Mouse (Mus musculus) kidney, postnatal 0 days (tissue): ENCODE results near the gene Glmp. TPM values are rescaled to one million over a fixed set of nuclear protein-coding genes. Genes with fewer than 3 reads are reported as not detected.

Source experiments
- ATAC-seq: fragments of 200-750 bp; cut with Nextera tagmentation; replicated peaks from 2 replicates; pipeline ENCODE4 v1.8.0; 2017; ENCODE audit warnings: low read depth, moderate number of reproducible peaks, moderate TSS enrichment, moderate library complexity; ENCODE audit not compliant: low FRiP score
- DNase-seq: peaks from one replicate; pipeline ENCODE4 v3.0.0-alpha.2; 2016; ENCODE audit warnings: low spot score
- H3K27ac ChIP-seq: fragments of 300-500 bp; sonication (generic); 2 replicates; pipeline ENCODE4 v1.5.1; 2014; ENCODE audit warnings: mild to moderate bottlenecking
- H3K27me3 ChIP-seq: fragments of 300-500 bp; sonication (generic); 2 replicates; pipeline ENCODE4 v1.6.1; 2014; ENCODE audit warnings: low read length, mixed read lengths; ENCODE audit not compliant: insufficient read depth
- H3K36me3 ChIP-seq: fragments of 300-500 bp; sonication (generic); 2 replicates; pipeline ENCODE4 v1.6.1; 2014; ENCODE audit warnings: low read length, mixed read lengths; ENCODE audit not compliant: insufficient read depth
- H3K4me1 ChIP-seq: fragments of 300-500 bp; sonication (generic); replicated peaks from 2 replicates; pipeline ENCODE4 v1.6.1; 2014; ENCODE audit warnings: antibody characterized with exemption, low read length, mixed read lengths; ENCODE audit not compliant: insufficient read depth
- H3K4me2 ChIP-seq: fragments of 300-500 bp; sonication (generic); 2 replicates; pipeline ENCODE4 v1.6.1; 2014; ENCODE audit warnings: mild to moderate bottlenecking, low read length, moderate library complexity, mixed read lengths
- H3K4me3 ChIP-seq: fragments of 300-500 bp; sonication (generic); replicated peaks from 2 replicates; pipeline ENCODE4 v1.5.1; 2014; ENCODE audit warnings: low read depth, low read length
- H3K9ac ChIP-seq: fragments of 300-500 bp; sonication (generic); 2 replicates; pipeline ENCODE4 v1.6.1; 2014; ENCODE audit warnings: low read depth, low read length
- H3K9me3 ChIP-seq: fragments of 300-500 bp; sonication (generic); replicated peaks from 2 replicates; pipeline ENCODE4 v1.6.1; 2016; ENCODE audit warnings: low read length, inconsistent platforms, mixed read lengths
- CTCF ChIP-seq: IDR thresholded peaks from 2 replicates; pipeline ENCODE4 v1.5.1; 2016; ENCODE audit warnings: antibody characterized with exemption, low read depth, mild to moderate bottlenecking, moderate library complexity
- WGBS: fragments of 180-500 bp; shearing (Covaris S2); extraction: QIAGEN DNeasy Blood & Tissue Kit; methylation state at CpG from one replicate; pipeline ENCODE4 v1.1.7; 2014; 5-methylcytosine and 5-hydroxymethylcytosine counted together
- polyA plus RNA-seq: library from polyadenylated mRNA; unstranded; fragments of >200 nt; fragmentation: Nextera tagmentation; extraction: Ambion mirVana; gene quantifications from 2 replicates; pipeline ENCODE4 v1.2.1, GENCODE M21; 2015

The Glmp gene
- polyA plus RNA-seq, 1 experiment from 2014 or later, result 306 TPM

DNA sequence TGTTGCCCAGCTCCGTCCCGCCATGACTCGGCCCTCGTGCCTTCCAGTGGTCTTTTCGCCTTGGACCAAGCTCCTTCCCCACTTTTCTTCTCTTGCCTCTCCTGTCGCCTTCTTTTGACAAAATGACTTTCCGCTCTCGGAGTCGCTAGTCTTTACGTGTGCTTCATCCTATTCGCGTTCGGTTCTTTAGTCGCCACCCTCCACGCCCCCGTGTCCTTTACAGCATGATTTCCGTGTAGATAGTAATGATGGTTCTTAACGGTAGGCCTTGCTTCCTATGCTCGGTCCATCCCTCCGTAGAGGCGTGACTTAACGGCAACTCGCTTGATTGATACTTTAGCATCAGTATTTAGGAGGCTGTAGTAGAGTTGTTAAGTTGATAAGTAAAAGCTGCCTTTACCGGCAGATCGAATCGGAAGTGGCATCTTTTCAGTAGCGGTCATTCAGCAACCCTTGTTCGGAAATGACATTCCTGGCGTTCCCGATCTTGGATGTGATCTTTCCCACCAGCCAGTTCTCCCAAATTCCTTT, 27.4 kb upstream of the Glmp start:
- Histone ChIP-seq H3K27me3 (no peaks in the 10 kb centered on the region), H3K9ac (peak overlapping the region; percentile 74), H3K4me1 (peaks cover 6% of the 10 kb centered on the region), H3K4me2 (peak overlapping the region; percentile 51), H3K4me3 (peak overlapping the region; percentile 56), H3K27ac (peak overlapping the region; percentile 77), H3K9me3 (no peaks in the 10 kb centered on the region), H3K36me3 (peaks cover 18% of the 10 kb centered on the region)
- ATAC-seq (no peak), DNase-seq (peak; percentile 55)
- no peak for TF ChIP-seq CTCF
- under 1% methylated on average over 30 of the region's 30 CpGs for WGBS

DNA sequence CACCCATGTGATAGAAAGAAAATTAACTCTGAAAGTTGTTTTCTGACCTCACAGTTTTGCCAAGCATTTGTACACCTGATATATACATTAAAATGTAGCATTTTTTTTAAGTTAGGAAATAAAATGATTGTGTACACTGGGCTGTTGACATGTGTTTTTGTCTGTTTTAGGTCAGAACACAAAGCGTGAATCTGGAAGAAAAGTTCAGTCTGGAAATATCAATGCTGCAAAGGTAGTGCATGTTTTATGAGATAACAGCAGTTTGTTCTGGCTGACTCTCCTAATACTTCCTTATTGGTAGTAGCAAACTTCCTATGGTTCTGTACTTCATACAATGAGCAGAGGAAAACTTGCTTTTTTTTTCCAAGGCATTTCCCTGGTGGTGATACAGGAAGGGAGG, 25.7 kb upstream of the Glmp start:
- no peaks in the 10 kb centered on the region for H3K27me3 ChIP-seq
- H3K4me2 ChIP-seq, result no peak overlapping the region
- ATAC-seq, result no peak
- no peaks in the 10 kb centered on the region for H3K9me3 ChIP-seq
- DNase-seq, result no peak
- no peak overlapping the region for H3K9ac ChIP-seq
- no peak for TF ChIP-seq CTCF
- no peak overlapping the region for H3K27ac ChIP-seq
- H3K4me1 ChIP-seq, result peaks cover 6% of the 10 kb centered on the region
- no peak overlapping the region for H3K4me3 ChIP-seq
- 70% methylated on average over 1 of the region's 1 CpGs for WGBS
- H3K36me3 ChIP-seq, result peaks cover 32% of the 10 kb centered on the region

DNA sequence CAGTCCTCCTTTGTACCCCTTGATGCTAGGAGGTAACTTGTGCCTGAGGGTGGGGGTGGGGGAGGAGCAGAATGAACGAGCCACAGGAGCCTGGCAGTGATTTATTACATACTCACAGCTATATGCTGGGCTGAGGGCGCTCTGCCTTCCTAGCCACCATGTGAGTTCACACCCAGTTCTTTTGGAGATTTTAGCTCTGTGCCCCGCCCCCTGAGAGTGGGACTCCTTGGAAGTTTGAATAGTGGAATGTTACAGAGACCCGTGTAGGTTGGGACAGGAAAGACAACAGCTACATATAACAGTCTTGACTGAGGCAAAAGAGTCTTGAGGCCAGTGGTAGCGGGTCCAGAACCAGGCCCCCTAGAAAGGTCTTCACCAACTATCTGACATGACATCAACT, 4.1 kb downstream of the Glmp start:
- no peak for TF ChIP-seq CTCF
- Histone ChIP-seq H3K9ac (no peak overlapping the region), H3K4me1 (peaks cover 11% of the 10 kb centered on the region), H3K36me3 (0 out of 2 replicates have a peak, but pooled peaks cover 3% of the 10 kb centered on the region), H3K9me3 (no peaks in the 10 kb centered on the region), H3K27me3 (no peaks in the 10 kb centered on the region), H3K4me3 (no peak overlapping the region), H3K27ac (no peak overlapping the region), H3K4me2 (no peak overlapping the region)
- DNase-seq (no peak), ATAC-seq (no peak)
- 60% methylated on average over 5 of the region's 5 CpGs for whole genome bisulfite sequencing

DNA sequence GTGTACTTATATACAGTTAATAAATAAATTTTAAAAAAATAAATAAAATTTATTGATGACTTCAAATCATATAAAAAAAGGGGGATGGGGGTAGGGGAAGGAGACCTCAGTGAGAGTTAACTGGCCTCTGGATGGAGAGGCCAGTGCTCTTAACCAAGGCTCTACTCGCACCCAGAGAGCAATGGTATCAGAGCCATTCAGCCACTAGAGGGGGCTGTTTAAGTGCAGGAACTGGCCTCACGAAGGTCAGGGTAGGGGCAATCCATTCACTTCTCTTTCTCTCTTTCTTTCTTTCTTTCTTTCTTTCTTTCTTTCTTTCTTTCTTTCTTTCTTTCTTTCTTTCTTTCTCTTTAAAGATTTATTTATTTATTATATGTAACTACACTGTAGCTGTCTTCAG, 6.5 kb downstream of the Glmp start:
- WGBS, result 48% methylated on average over 2 of the region's 2 CpGs
- H3K36me3 ChIP-seq, result 0 out of 2 replicates have a peak, but pooled peaks cover 3% of the 10 kb centered on the region
- ATAC-seq (no peak), DNase-seq (peak; percentile 44)
- peaks cover 14% of the 10 kb centered on the region for H3K4me1 ChIP-seq
- H3K9ac ChIP-seq, result no peak overlapping the region
- no peaks in the 10 kb centered on the region for H3K27me3 ChIP-seq
- no peak overlapping the region for H3K4me3 ChIP-seq
- TF ChIP-seq CTCF, result peak; percentile 67
- no peaks in the 10 kb centered on the region for H3K9me3 ChIP-seq
- no peak overlapping the region for H3K4me2 ChIP-seq
- H3K27ac ChIP-seq, result no peak overlapping the region

- no peak for TF ChIP-seq CTCF
- no peak for ATAC-seq
- Histone ChIP-seq H3K4me1 (peaks cover 17% of the 10 kb centered on the region), H3K9me3 (no peaks in the 10 kb centered on the region), H3K4me3 (peak overlapping the region; percentile 0; the same call in 1 of the 2 replicates), H3K27me3 (no peaks in the 10 kb centered on the region), H3K27ac (peak overlapping the region; percentile 8; the same call in 1 of the 2 replicates), H3K9ac (peak overlapping the region; percentile 37; the same call in 1 of the 2 replicates), H3K4me2 (peak overlapping the region; percentile 80), H3K36me3 (no peaks in the 10 kb centered on the region)
- no peak for DNase-seq
- 48% methylated on average over 12 of the region's 12 CpGs for WGBS
Measured at GRCm38 (mm10) chr3:88334029-88334658, 9.3 kb downstream of the Glmp start.

DNA sequence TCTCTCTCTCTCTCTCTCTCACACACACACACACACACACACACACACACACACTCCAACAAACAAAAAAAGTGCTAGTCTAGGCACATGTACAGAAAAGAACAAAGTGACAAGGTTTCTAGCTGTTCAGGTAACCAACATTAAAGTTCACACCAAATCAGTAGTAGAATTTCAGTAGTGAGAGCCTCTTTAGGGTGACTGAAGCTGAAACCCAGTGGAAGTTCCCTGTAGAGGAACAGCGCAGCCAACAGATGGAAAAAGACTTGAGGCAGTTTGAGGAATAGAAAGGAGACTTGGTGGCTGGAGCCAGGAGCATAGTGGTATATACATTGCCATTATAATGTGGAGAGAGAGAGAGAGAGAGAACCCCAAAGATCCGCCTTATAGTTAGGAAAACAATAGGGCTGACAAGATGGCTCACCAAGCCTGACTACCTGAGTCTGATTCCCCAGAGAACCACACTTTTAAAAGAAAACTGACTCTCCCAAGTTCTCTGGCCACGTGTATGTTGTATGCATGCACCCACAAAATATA, 10.1 kb downstream of the Glmp start:
- Histone ChIP-seq H3K36me3 (no peaks in the 10 kb centered on the region), H3K4me3 (peak overlapping the region; percentile 62), H3K4me2 (peak overlapping the region; percentile 80), H3K27ac (peak overlapping the region; percentile 88), H3K4me1 (peaks cover 17% of the 10 kb centered on the region), H3K27me3 (no peaks in the 10 kb centered on the region), H3K9me3 (no peaks in the 10 kb centered on the region), H3K9ac (peak overlapping the region; percentile 84)
- 31% methylated on average over 3 of the region's 3 CpGs for WGBS
- no peak for ATAC-seq
- no peak for DNase-seq
- TF ChIP-seq CTCF, result no peak
